Mouse (Mus musculus): ENCODE data around the gene Rexo2.

DNA sequence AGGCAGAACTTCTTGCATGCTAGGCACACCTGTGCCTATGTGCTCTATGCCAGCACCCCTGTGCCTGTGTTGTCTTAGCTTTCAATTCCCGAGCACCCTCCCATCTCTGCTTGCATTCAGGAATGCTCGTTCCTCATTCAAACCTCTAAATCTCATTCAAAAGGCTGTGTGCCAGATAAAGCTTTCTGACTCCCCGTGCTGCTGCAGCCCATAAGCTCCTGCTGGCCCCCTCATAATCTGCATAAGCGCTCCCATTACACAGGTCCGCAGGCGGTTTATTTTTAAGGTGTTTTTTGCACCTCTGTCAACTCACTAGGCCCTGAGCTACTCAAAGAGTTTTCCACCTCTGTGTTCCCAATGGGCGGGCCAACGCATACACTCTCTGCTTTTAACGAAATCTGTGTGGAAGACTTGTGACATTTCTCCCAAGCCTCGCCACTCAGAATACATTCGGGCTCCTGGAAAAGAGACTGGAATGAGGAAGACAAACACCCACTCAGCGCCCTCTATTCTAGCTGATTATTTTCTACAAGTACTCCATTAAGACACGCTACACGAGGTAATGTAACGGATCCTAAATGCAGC, 7.9 kb downstream of the Rexo2 start:
- TF ChIP-seq CTCF (IDR thresholded peaks at IDR 0.05; ENCODE audit: extremely low read depth, insufficient read length, insufficient replicate concordance, low read depth, low read length): no peak
- no peak for TF ChIP-seq POLR2A (IDR thresholded peaks at IDR 0.05; ENCODE audit: low read depth, low read length)
